ENCODE assay signal across 8 mouse cellular contexts in genomic region chr19:3451170-3451569, GRCm38 (mm10). TPM values are rescaled to one million over a fixed set of nuclear protein-coding genes. Genes with fewer than 3 reads are reported as not detected.
A peak's percentile ranks its signal among the peaks of the same experiment; 100 is the strongest.
DNase-seq lines count a peak whose midpoint lies in the region; ATAC-seq and TF ChIP-seq lines count a peak whose summit lies in the region.

No protein-coding gene starts in this region.

- H3K9me3 ChIP-seq in kidney, embryonic 15.5 days (replicated peaks) = no peaks in the 10 kb centered on the region
- H3K9me3 ChIP-seq in limb, embryonic 13.5 days = no peaks in the 10 kb centered on the region
- H3K9me3 ChIP-seq in stomach, embryonic 15.5 days = no peaks in the 10 kb centered on the region

- H3K27ac ChIP-seq in gastrocnemius, adult 2 months = no peak overlapping the region
- no peak overlapping the region for H3K27ac ChIP-seq in kidney, embryonic 15.5 days
- H3K27ac ChIP-seq in limb, embryonic 13.5 days = no peak overlapping the region
- no peak overlapping the region for H3K27ac ChIP-seq in stomach, embryonic 15.5 days

- peaks cover 30% of the 10 kb centered on the region for H3K36me3 ChIP-seq in kidney, embryonic 15.5 days
- H3K36me3 ChIP-seq in limb, embryonic 13.5 days = peaks cover 32% of the 10 kb centered on the region
- peaks cover 10% of the 10 kb centered on the region; the same call in 1 of the 2 replicates for H3K36me3 ChIP-seq in stomach, embryonic 15.5 days

- peak; percentile 67 for ATAC-seq in common myeloid progenitor, adult 5-6 weeks (replicated peaks; ENCODE audit: low read depth, poor library complexity, severe bottlenecking)
- peak; percentile 68; the same call in 1 of the 2 replicates for ATAC-seq in kidney, embryonic 15.5 days (replicated peaks; ENCODE audit: low FRiP score)
- peak; percentile 45; the same call in 1 of the 2 replicates for ATAC-seq in limb, embryonic 13.5 days (ENCODE audit: low FRiP score, low read depth)
- ATAC-seq in stomach, embryonic 15.5 days (ENCODE audit: insufficient read depth, low FRiP score, low read depth) = peak; percentile 65

- 0 out of 2 replicates have a peak, but pooled peaks cover 6% of the 10 kb centered on the region for H3K4me1 ChIP-seq in kidney, embryonic 15.5 days
- H3K4me1 ChIP-seq in limb, embryonic 13.5 days = 0 out of 2 replicates have a peak, but pooled peaks cover 5% of the 10 kb centered on the region
- 0 out of 2 replicates have a peak, but pooled peaks cover 6% of the 10 kb centered on the region for H3K4me1 ChIP-seq in stomach, embryonic 15.5 days

- WGBS in kidney, embryonic 15.5 days = 23% methylated on average over 6 of the region's 6 CpGs
- WGBS in limb, embryonic 13.5 days = 26% methylated on average over 6 of the region's 6 CpGs
- 26% methylated on average over 6 of the region's 6 CpGs for WGBS in stomach, embryonic 15.5 days

- no peak overlapping the region for H3K4me2 ChIP-seq in kidney, embryonic 15.5 days
- H3K4me2 ChIP-seq in limb, embryonic 13.5 days (replicated peaks) = no peak overlapping the region
- no peak overlapping the region for H3K4me2 ChIP-seq in stomach, embryonic 15.5 days

- no peak overlapping the region for H3K9ac ChIP-seq in kidney, embryonic 15.5 days
- no peak overlapping the region for H3K9ac ChIP-seq in limb, embryonic 13.5 days
- no peak overlapping the region for H3K9ac ChIP-seq in stomach, embryonic 15.5 days

- DNase-seq in 416B (ENCODE audit: low read depth) (peak; percentile 81), ZHBTc4 (ENCODE audit: low read depth, low spot score) (peak; percentile 85)
- DNase-seq in gastrocnemius, adult 2 months = peak; percentile 63
- peak; percentile 82 for DNase-seq in naive thymus-derived CD4-positive, alpha-beta T cell, adult 2 months (ENCODE audit: low read depth)

- intact Hi-C loops in gastrocnemius, adult 2 months (cut with DNase I) = loop anchor here (1.0 to 2.0 kb wide), 2 partner anchors 62 to 158 kb away; no protein-coding TSS in a partner anchor

- H3K27me3 ChIP-seq in kidney, embryonic 15.5 days = no peaks in the 10 kb centered on the region
- no peaks in the 10 kb centered on the region for H3K27me3 ChIP-seq in limb, embryonic 13.5 days
- H3K27me3 ChIP-seq in stomach, embryonic 15.5 days (replicated peaks) = no peaks in the 10 kb centered on the region

- no peak overlapping the region for H3K4me3 ChIP-seq in gastrocnemius, adult 2 months
- no peak overlapping the region for H3K4me3 ChIP-seq in kidney, embryonic 15.5 days (replicated peaks)
- no peak overlapping the region for H3K4me3 ChIP-seq in limb, embryonic 13.5 days
- H3K4me3 ChIP-seq in stomach, embryonic 15.5 days (replicated peaks) = no peak overlapping the region

- peak; percentile 95 for TF ChIP-seq CTCF in gastrocnemius, adult 2 months (IDR thresholded peaks at IDR 0.05)

RNA-seq across cellular contexts. Expression of gene Gal, which starts 36.8 kb away (rescaled TPM):
- not detected in 2 replicates for total RNA-seq in common myeloid progenitor, adult 5-6 weeks (2017)
- total RNA-seq in gastrocnemius, adult 2 months (2021) = under 1 TPM in 1 of 2 experiments, not detected in 1; 0.42 TPM
- 0.72 and 1.2 TPM in 2 replicates for polyA plus RNA-seq in kidney, embryonic 15.5 days (2015; fragmentation: Nextera tagmentation; extraction: Ambion mirVana)
- polyA plus RNA-seq in limb, embryonic 13.5 days (2015; fragmentation: Nextera tagmentation; extraction: Ambion mirVana) = 0.57 and 0.92 TPM in 2 replicates
- 11.7 and 13.2 TPM in 2 replicates for polyA plus RNA-seq in stomach, embryonic 15.5 days (2015; fragmentation: Nextera tagmentation; extraction: Ambion mirVana)
